Mouse (Mus musculus): Measurements from ENCODE around the gene Klhdc7b. TPM values are rescaled to one million over a fixed set of nuclear protein-coding genes. Genes with fewer than 3 reads are reported as not detected.

Klhdc7b gene
- polyA plus RNA-seq, 1 experiment from 2014 or later = not detected

GRCm38 (mm10) chr15:89355241-89356187, 29.2 kb upstream of the Klhdc7b start, which contains the start of the genes Lmf2 and Ncaph2:
Lmf2 (minus strand) TSS chr15:89355659.
Ncaph2 (plus strand) TSS chr15:89355719.
- Histone ChIP-seq H3K4me3 (replicated peaks) (peak within 1 kb of the TSS; percentile 66), H3K4me2 (replicated peaks) (peak within 1 kb of the TSS; percentile 80), H3K9ac (replicated peaks) (peak within 1 kb of the TSS; percentile 82), H3K4me1 (replicated peaks) (peaks cover 43% of the 10 kb centered on the region), H3K27ac (peak within 1 kb of the TSS; percentile 75), H3K36me3 (peaks cover 46% of the 10 kb centered on the region), H3K27me3 (no peaks in the 10 kb centered on the region), H3K9me3 (no peaks in the 10 kb centered on the region)
- peak; percentile 91 for ATAC-seq
- under 1% methylated on average over 64 of the region's 64 CpGs for WGBS

GRCm38 (mm10) chr15:89356372-89356771, 28.3 kb upstream of the Klhdc7b start:
- H3K27ac ChIP-seq = peak overlapping the region; percentile 75; the same call in 1 of the 2 replicates
- H3K27me3 ChIP-seq = no peaks in the 10 kb centered on the region
- peaks cover 43% of the 10 kb centered on the region for H3K4me1 ChIP-seq (replicated peaks)
- peaks cover 46% of the 10 kb centered on the region for H3K36me3 ChIP-seq
- peak overlapping the region; percentile 66 for H3K4me3 ChIP-seq (replicated peaks)
- ATAC-seq = peak; percentile 5; the same call in 1 of the 2 replicates
- peak overlapping the region; percentile 80 for H3K4me2 ChIP-seq (replicated peaks)
- WGBS = under 1% methylated on average over 15 of the region's 15 CpGs
- H3K9ac ChIP-seq (replicated peaks) = peak overlapping the region; percentile 82
- no peaks in the 10 kb centered on the region for H3K9me3 ChIP-seq

- peaks cover 41% of the 10 kb centered on the region for H3K4me1 ChIP-seq (replicated peaks)
- no peak overlapping the region for H3K4me2 ChIP-seq (replicated peaks)
- 95% methylated on average over 3 of the region's 3 CpGs for WGBS
- H3K27ac ChIP-seq = no peak overlapping the region
- ATAC-seq = no peak
- H3K27me3 ChIP-seq = no peaks in the 10 kb centered on the region
- no peak overlapping the region for H3K9ac ChIP-seq (replicated peaks)
- H3K9me3 ChIP-seq = no peaks in the 10 kb centered on the region
- H3K36me3 ChIP-seq = peaks cover 46% of the 10 kb centered on the region
- H3K4me3 ChIP-seq (replicated peaks) = no peak overlapping the region
Measured at GRCm38 (mm10) chr15:89358784-89359183, 25.9 kb upstream of the Klhdc7b start.

GRCm38 (mm10) chr15:89363051-89363450, 21.7 kb upstream of the Klhdc7b start:
- ATAC-seq = no peak
- no peak overlapping the region for H3K27ac ChIP-seq
- WGBS = 97% methylated on average over 7 of the region's 7 CpGs
- H3K4me1 ChIP-seq (replicated peaks) = peaks cover 10% of the 10 kb centered on the region
- no peaks in the 10 kb centered on the region for H3K9me3 ChIP-seq
- H3K4me3 ChIP-seq (replicated peaks) = no peak overlapping the region
- H3K36me3 ChIP-seq = peaks cover 87% of the 10 kb centered on the region
- no peak overlapping the region for H3K9ac ChIP-seq (replicated peaks)
- no peak overlapping the region for H3K4me2 ChIP-seq (replicated peaks)
- no peaks in the 10 kb centered on the region for H3K27me3 ChIP-seq

- H3K9ac ChIP-seq (replicated peaks) = no peak overlapping the region
- H3K27ac ChIP-seq = no peak overlapping the region
- H3K4me2 ChIP-seq (replicated peaks) = no peak overlapping the region
- ATAC-seq = no peak
- peaks cover 100% of the 10 kb centered on the region for H3K36me3 ChIP-seq
- H3K4me3 ChIP-seq (replicated peaks) = no peak overlapping the region
- no peaks in the 10 kb centered on the region for H3K27me3 ChIP-seq
- H3K9me3 ChIP-seq = no peaks in the 10 kb centered on the region
- no peaks in the 10 kb centered on the region for H3K4me1 ChIP-seq (replicated peaks)
- 95% methylated on average over 4 of the region's 4 CpGs for WGBS
Measured at GRCm38 (mm10) chr15:89365141-89365551, 19.6 kb upstream of the Klhdc7b start.

- Histone ChIP-seq H3K9me3 (no peaks in the 10 kb centered on the region), H3K4me3 (replicated peaks) (no peak overlapping the region), H3K27me3 (peaks cover 13% of the 10 kb centered on the region), H3K4me1 (replicated peaks) (peaks cover 20% of the 10 kb centered on the region), H3K27ac (no peak overlapping the region), H3K9ac (replicated peaks) (no peak overlapping the region), H3K4me2 (replicated peaks) (no peak overlapping the region), H3K36me3 (peaks cover 57% of the 10 kb centered on the region)
- 91% methylated on average over 13 of the region's 13 CpGs for WGBS
- no peak for ATAC-seq
Measured at GRCm38 (mm10) chr15:89372068-89372467, 12.6 kb upstream of the Klhdc7b start.

GRCm38 (mm10) chr15:89372536-89372935, 12.2 kb upstream of the Klhdc7b start:
- ATAC-seq = no peak
- peaks cover 24% of the 10 kb centered on the region for H3K4me1 ChIP-seq (replicated peaks)
- peak overlapping the region; percentile 86; the same call in 1 of the 2 replicates for H3K9ac ChIP-seq (replicated peaks)
- H3K4me3 ChIP-seq (replicated peaks) = peak overlapping the region; percentile 64
- H3K9me3 ChIP-seq = no peaks in the 10 kb centered on the region
- 0 out of 2 replicates have a peak overlapping the region, but pooled peaks have one; percentile 95 for H3K27ac ChIP-seq
- peaks cover 18% of the 10 kb centered on the region for H3K27me3 ChIP-seq
- 84% methylated on average over 7 of the region's 7 CpGs for WGBS
- H3K36me3 ChIP-seq = peaks cover 53% of the 10 kb centered on the region
- H3K4me2 ChIP-seq (replicated peaks) = peak overlapping the region; percentile 71

- WGBS = 2% methylated on average over 35 of the region's 35 CpGs
- H3K4me2 ChIP-seq (replicated peaks) = peak overlapping the region; percentile 71
- ATAC-seq = peak; percentile 85
- H3K4me3 ChIP-seq (replicated peaks) = peak overlapping the region; percentile 64
- no peaks in the 10 kb centered on the region for H3K9me3 ChIP-seq
- H3K4me1 ChIP-seq (replicated peaks) = peaks cover 25% of the 10 kb centered on the region
- H3K27ac ChIP-seq = peak overlapping the region; percentile 95
- peak overlapping the region; percentile 86 for H3K9ac ChIP-seq (replicated peaks)
- H3K36me3 ChIP-seq = peaks cover 46% of the 10 kb centered on the region
- peaks cover 24% of the 10 kb centered on the region for H3K27me3 ChIP-seq
Measured at GRCm38 (mm10) chr15:89373027-89373761, 11.5 kb upstream of the Klhdc7b start.

- ATAC-seq = peak; percentile 89
Measured at GRCm38 (mm10) chr15:89373762-89374248, 10.9 kb upstream of the Klhdc7b start, which contains the start of gene Sco2. Sco2 (minus strand) TSS chr15:89373846.

GRCm38 (mm10) chr15:89374340-89374739, 10.4 kb upstream of the Klhdc7b start:
- H3K4me1 ChIP-seq (replicated peaks) = peaks cover 37% of the 10 kb centered on the region
- H3K27me3 ChIP-seq = peaks cover 36% of the 10 kb centered on the region
- peak overlapping the region; percentile 71 for H3K4me2 ChIP-seq (replicated peaks)
- H3K9ac ChIP-seq (replicated peaks) = peak overlapping the region; percentile 86
- no peaks in the 10 kb centered on the region for H3K9me3 ChIP-seq
- peak overlapping the region; percentile 64 for H3K4me3 ChIP-seq (replicated peaks)
- 53% methylated on average over 9 of the region's 9 CpGs for WGBS
- no peak for ATAC-seq
- H3K27ac ChIP-seq = peak overlapping the region; percentile 95
- peaks cover 34% of the 10 kb centered on the region for H3K36me3 ChIP-seq

More at GRCm38 (mm10) chr15:89373762-89374248, 10.9 kb upstream of the Klhdc7b start, which contains the start of gene Sco2:
- Histone ChIP-seq H3K4me2 (replicated peaks) (peak within 1 kb of the TSS; percentile 71), H3K4me3 (replicated peaks) (peak within 1 kb of the TSS; percentile 64), H3K27ac (peak within 1 kb of the TSS; percentile 95), H3K36me3 (peaks cover 40% of the 10 kb centered on the region), H3K9me3 (no peaks in the 10 kb centered on the region), H3K27me3 (peaks cover 30% of the 10 kb centered on the region), H3K4me1 (replicated peaks) (peaks cover 31% of the 10 kb centered on the region), H3K9ac (replicated peaks) (peak within 1 kb of the TSS; percentile 86)
- WGBS = under 1% methylated on average over 42 of the region's 42 CpGs

- Histone ChIP-seq H3K4me2 (replicated peaks) (no peak overlapping the region), H3K4me1 (replicated peaks) (peaks cover 39% of the 10 kb centered on the region), H3K27me3 (peaks cover 42% of the 10 kb centered on the region), H3K9me3 (no peaks in the 10 kb centered on the region), H3K36me3 (peaks cover 28% of the 10 kb centered on the region), H3K9ac (replicated peaks) (0 out of 2 replicates have a peak overlapping the region, but pooled peaks have one; percentile 14), H3K27ac (no peak overlapping the region), H3K4me3 (replicated peaks) (no peak overlapping the region)
- 93% methylated on average over 17 of the region's 17 CpGs for WGBS
- ATAC-seq = no peak
Measured at GRCm38 (mm10) chr15:89374801-89375534, 9.7 kb upstream of the Klhdc7b start.
